Comparison of ENCODE assay signal across 24 mouse cellular contexts in genomic region chr12:36103592-36103910, GRCm38 (mm10). TPM values are rescaled to one million over a fixed set of nuclear protein-coding genes. Genes with fewer than 3 reads are reported as not detected.
DNase-seq lines count a peak whose midpoint lies in the region; ATAC-seq lines count a peak whose summit lies in the region.
"Had no signal": no experiment of that assay in that cellular context is flagged by ENCODE, and none has a peak within 500 bp of the region (broad histone marks: within the 10 kb centered on the region; RNA-seq: fewer than 3 reads in every experiment).

No protein-coding gene starts in this region.

- peaks cover 51% of the 10 kb centered on the region for H3K36me3 ChIP-seq in midbrain, embryonic 12.5 days
- H3K36me3 ChIP-seq in midbrain, embryonic 11.5 days (ENCODE audit: control insufficient read depth, insufficient read depth, low read length): peaks cover 31% of the 10 kb centered on the region
- peaks cover 23% of the 10 kb centered on the region for H3K36me3 ChIP-seq in embryonic facial prominence, embryonic 11.5 days (replicated peaks; ENCODE audit: control insufficient read depth, insufficient read depth, low read depth, low read length)
- H3K36me3 ChIP-seq in midbrain, embryonic 16.5 days (ENCODE audit: control insufficient read depth, insufficient read depth, low read length): peaks cover 27% of the 10 kb centered on the region

- H3K4me2 ChIP-seq in midbrain, embryonic 12.5 days (replicated peaks): no peak overlapping the region
- no peak overlapping the region for H3K4me2 ChIP-seq in midbrain, embryonic 11.5 days
- no peak overlapping the region for H3K4me2 ChIP-seq in embryonic facial prominence, embryonic 11.5 days (ENCODE audit: low read depth, low read length)
- H3K4me2 ChIP-seq in midbrain, embryonic 16.5 days (ENCODE audit: low read length): no peak overlapping the region
- H3K4me2 ChIP-seq: embryonic facial prominence, embryonic 15.5 days; limb, embryonic 12.5 days; liver, embryonic 12.5 days had no signal

- no peak overlapping the region for H3K9ac ChIP-seq in midbrain, embryonic 12.5 days (replicated peaks)
- H3K9ac ChIP-seq in midbrain, embryonic 11.5 days (ENCODE audit: low read length): no peak overlapping the region
- no peak overlapping the region for H3K9ac ChIP-seq in embryonic facial prominence, embryonic 11.5 days (replicated peaks; ENCODE audit: low read length)
- no peak overlapping the region for H3K9ac ChIP-seq in midbrain, embryonic 16.5 days (ENCODE audit: low read depth, low read length)
- H3K9ac ChIP-seq: embryonic facial prominence, embryonic 15.5 days; limb, embryonic 12.5 days; liver, embryonic 12.5 days had no signal

- no peaks in the 10 kb centered on the region for H3K27me3 ChIP-seq in midbrain, embryonic 12.5 days
- H3K27me3 ChIP-seq in midbrain, embryonic 11.5 days (ENCODE audit: control insufficient read depth, insufficient read depth, low read length): no peaks in the 10 kb centered on the region
- no peaks in the 10 kb centered on the region for H3K27me3 ChIP-seq in embryonic facial prominence, embryonic 11.5 days (ENCODE audit: control insufficient read depth, insufficient read depth, low read length)
- no peaks in the 10 kb centered on the region for H3K27me3 ChIP-seq in midbrain, embryonic 16.5 days (ENCODE audit: control insufficient read depth, insufficient read depth, low read depth, low read length)
- H3K27me3 ChIP-seq: CH12.LX; embryonic facial prominence, embryonic 15.5 days; limb, embryonic 12.5 days; liver, embryonic 12.5 days; megakaryocyte, embryonic 14.5 days had no signal

- no peak overlapping the region for H3K27ac ChIP-seq in midbrain, embryonic 12.5 days (replicated peaks)
- H3K27ac ChIP-seq in midbrain, embryonic 11.5 days (ENCODE audit: low read depth, low read length): no peak overlapping the region
- no peak overlapping the region for H3K27ac ChIP-seq in embryonic facial prominence, embryonic 11.5 days (replicated peaks; ENCODE audit: low read depth, low read length)
- H3K27ac ChIP-seq in midbrain, embryonic 16.5 days (ENCODE audit: low read length): no peak overlapping the region; the same call in 1 of the 2 replicates
- H3K27ac ChIP-seq: embryonic facial prominence, embryonic 15.5 days; limb, embryonic 12.5 days; liver, embryonic 12.5 days had no signal

- WGBS in midbrain, embryonic 12.5 days: 88% methylated on average over 4 of the region's 4 CpGs
- 95% methylated on average over 4 of the region's 4 CpGs for WGBS in midbrain, embryonic 11.5 days
- 75% methylated on average over 4 of the region's 4 CpGs for WGBS in embryonic facial prominence, embryonic 11.5 days
- whole genome bisulfite sequencing in midbrain, embryonic 16.5 days: 83% methylated on average over 4 of the region's 4 CpGs

- ATAC-seq in frontal cortex, adult (ENCODE audit: low TSS enrichment): peak; percentile 50; the same call in 1 of the 2 replicates
- ATAC-seq in midbrain, embryonic 12.5 days (ENCODE audit: low FRiP score, low read depth): 0 out of 2 replicates have a peak, but pooled peaks have one; percentile 41
- ATAC-seq in midbrain, embryonic 11.5 days (ENCODE audit: low FRiP score): no peak
- 0 out of 2 replicates have a peak, but pooled peaks have one; percentile 29 for ATAC-seq in embryonic facial prominence, embryonic 11.5 days (replicated peaks; ENCODE audit: insufficient number of reproducible peaks, low FRiP score, low TSS enrichment, low read depth)
- peak; percentile 69; the same call in 1 of the 2 replicates for ATAC-seq in midbrain, embryonic 16.5 days
- ATAC-seq: liver, embryonic 12.5 days had no signal

- H3K4me3 ChIP-seq in midbrain, embryonic 12.5 days: no peak overlapping the region
- no peak overlapping the region for H3K4me3 ChIP-seq in midbrain, embryonic 11.5 days (ENCODE audit: low read depth, low read length)
- no peak overlapping the region for H3K4me3 ChIP-seq in embryonic facial prominence, embryonic 11.5 days (ENCODE audit: low read depth, low read length)
- no peak overlapping the region for H3K4me3 ChIP-seq in midbrain, embryonic 16.5 days (ENCODE audit: low read depth, low read length)
- H3K4me3 ChIP-seq: embryonic facial prominence, embryonic 15.5 days; limb, embryonic 12.5 days; liver, embryonic 12.5 days; megakaryocyte, embryonic 14.5 days; myocyte had no signal

- DNase-seq in frontal cortex, postnatal 36 days (ENCODE audit: low spot score in 2 of 2): no peak
- no peak for DNase-seq in midbrain, embryonic 11.5 days (ENCODE audit: low spot score, missing footprints)
- peak; percentile 25 for DNase-seq in embryonic facial prominence, embryonic 11.5 days (ENCODE audit: low spot score)
- DNase-seq in urinary bladder, adult 2 months (ENCODE audit: low spot score): no peak
- no peak for DNase-seq in heart, adult 9 months (ENCODE audit: low spot score in 2 of 2)
- DNase-seq: adrenal gland, postnatal 25 days; cerebellum, adult 18-20 months; cerebellum, postnatal 36 days; gastrocnemius, postnatal 10 days; heart, adult 18-20 months; heart, postnatal 36 days; kidney, adult 8-10 months; kidney, postnatal 14 days; lung, adult 2 months; right cerebral cortex, postnatal 25 days had no signal

- H3K4me1 ChIP-seq in midbrain, embryonic 12.5 days: no peaks in the 10 kb centered on the region
- no peaks in the 10 kb centered on the region for H3K4me1 ChIP-seq in midbrain, embryonic 11.5 days (ENCODE audit: control insufficient read depth, insufficient read depth, low read length)
- no peaks in the 10 kb centered on the region for H3K4me1 ChIP-seq in embryonic facial prominence, embryonic 11.5 days (ENCODE audit: control insufficient read depth, insufficient read depth, low read length)
- peaks cover 5% of the 10 kb centered on the region for H3K4me1 ChIP-seq in midbrain, embryonic 16.5 days (ENCODE audit: control insufficient read depth, insufficient read depth, low read length)
- H3K4me1 ChIP-seq: embryonic facial prominence, embryonic 15.5 days; limb, embryonic 12.5 days; liver, embryonic 12.5 days had no signal

- H3K9me3 ChIP-seq in midbrain, embryonic 12.5 days: no peaks in the 10 kb centered on the region
- H3K9me3 ChIP-seq in midbrain, embryonic 11.5 days (ENCODE audit: control insufficient read depth, low read length): no peaks in the 10 kb centered on the region
- no peaks in the 10 kb centered on the region for H3K9me3 ChIP-seq in embryonic facial prominence, embryonic 11.5 days (replicated peaks; ENCODE audit: control insufficient read depth, low read length)
- H3K9me3 ChIP-seq in midbrain, embryonic 16.5 days (replicated peaks; ENCODE audit: control insufficient read depth, low read length, poor library complexity, severe bottlenecking): no peaks in the 10 kb centered on the region
- H3K9me3 ChIP-seq: embryonic facial prominence, embryonic 15.5 days; limb, embryonic 12.5 days; liver, embryonic 12.5 days had no signal

RNA-seq across cellular contexts. Expression of gene Ankmy2, which starts 53.4 kb away (rescaled TPM):
- 33.2 and 33.8 TPM in 2 replicates for polyA plus RNA-seq in midbrain, embryonic 12.5 days (2016; fragmentation: Nextera tagmentation; extraction: Ambion mirVana)
- 30.9 and 33.8 TPM in 2 replicates for polyA plus RNA-seq in midbrain, embryonic 11.5 days (2014; fragmentation: Nextera tagmentation; extraction: Ambion mirVana)
- 37.8 and 39.6 TPM in 2 replicates for polyA plus RNA-seq in embryonic facial prominence, embryonic 11.5 days (2014; fragmentation: Nextera tagmentation; extraction: Ambion mirVana)
- 82.2 and 83.7 TPM in 2 replicates for polyA plus RNA-seq in midbrain, embryonic 16.5 days (2015; fragmentation: Nextera tagmentation; extraction: Ambion mirVana)
- 36.2 and 43.3 TPM in 2 replicates for polyA plus RNA-seq in urinary bladder, adult 2 months (2012; rRNA removed)

RNA-seq across cellular contexts. Expression of gene Bzw2, which starts 54.3 kb away (rescaled TPM):
- polyA plus RNA-seq in midbrain, embryonic 12.5 days (2016; fragmentation: Nextera tagmentation; extraction: Ambion mirVana): 292 and 313 TPM in 2 replicates
- 292 and 312 TPM in 2 replicates for polyA plus RNA-seq in midbrain, embryonic 11.5 days (2014; fragmentation: Nextera tagmentation; extraction: Ambion mirVana)
- 351 and 387 TPM in 2 replicates for polyA plus RNA-seq in embryonic facial prominence, embryonic 11.5 days (2014; fragmentation: Nextera tagmentation; extraction: Ambion mirVana)
- polyA plus RNA-seq in midbrain, embryonic 16.5 days (2015; fragmentation: Nextera tagmentation; extraction: Ambion mirVana): 402 and 433 TPM in 2 replicates
- polyA plus RNA-seq in urinary bladder, adult 2 months (2012; rRNA removed): 70.7 and 72.9 TPM in 2 replicates
